32 mouse cellular contexts compared by ENCODE assay signal in the genomic region with DNA sequence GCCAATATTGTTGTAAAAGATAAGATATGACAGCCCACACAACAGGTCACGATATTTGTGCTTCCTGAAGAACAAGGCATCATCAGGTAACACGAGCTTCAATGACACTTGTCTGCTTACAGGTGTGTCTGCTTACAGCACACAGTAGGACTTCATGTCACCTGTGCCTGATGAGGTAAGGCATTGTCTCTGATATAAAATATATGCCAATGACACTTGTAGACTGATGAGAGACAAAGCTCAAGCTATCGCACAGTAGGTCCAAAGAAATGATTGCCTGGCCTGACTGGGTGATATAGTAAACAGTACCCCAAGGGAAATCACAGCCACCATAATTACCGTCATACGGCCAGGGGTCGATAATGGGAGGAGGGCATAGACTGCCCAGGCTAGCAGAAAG.
"Had no signal": no experiment of that assay in that cellular context is flagged by ENCODE, and none has a peak within 500 bp of the region (broad histone marks: within the 10 kb centered on the region; RNA-seq: fewer than 3 reads in every experiment).

No protein-coding gene starts in this region.

- ATAC-seq: liver, embryonic 12.5 days; liver, postnatal 0 days; lung, postnatal 0 days; midbrain, embryonic 13.5 days; midbrain, embryonic 15.5 days; midbrain, embryonic 16.5 days had no signal

- H3K4me2 ChIP-seq: limb, embryonic 12.5 days; limb, embryonic 13.5 days; limb, embryonic 15.5 days; liver, embryonic 11.5 days; liver, embryonic 12.5 days; liver, embryonic 13.5 days; liver, embryonic 15.5 days; lung, embryonic 14.5 days; lung, embryonic 15.5 days; midbrain, embryonic 11.5 days; midbrain, embryonic 12.5 days; midbrain, embryonic 13.5 days; midbrain, embryonic 15.5 days; neural tube, embryonic 12.5 days had no signal

- H3K4me1 ChIP-seq: liver, embryonic 12.5 days had no signal

- H3K9me3 ChIP-seq: limb, embryonic 10.5 days; limb, embryonic 12.5 days; limb, embryonic 13.5 days; limb, embryonic 15.5 days; liver, embryonic 12.5 days; liver, embryonic 13.5 days; liver, embryonic 15.5 days; lung, embryonic 15.5 days; megakaryocyte, embryonic 14.5 days; midbrain, embryonic 10.5 days; midbrain, embryonic 12.5 days; midbrain, embryonic 13.5 days; midbrain, embryonic 15.5 days; neural tube, embryonic 12.5 days had no signal

- H3K27me3 ChIP-seq: limb, embryonic 12.5 days; limb, embryonic 13.5 days; limb, embryonic 15.5 days; liver, embryonic 12.5 days; liver, embryonic 13.5 days; liver, embryonic 15.5 days; lung, embryonic 15.5 days; midbrain, embryonic 12.5 days; midbrain, embryonic 13.5 days; midbrain, embryonic 15.5 days; neural tube, embryonic 12.5 days had no signal

- H3K27ac ChIP-seq: limb, embryonic 10.5 days; limb, embryonic 12.5 days; limb, embryonic 13.5 days; limb, embryonic 15.5 days; liver, embryonic 12.5 days; liver, embryonic 13.5 days; liver, embryonic 14.5 days; liver, embryonic 15.5 days; lung, embryonic 15.5 days; macrophage; midbrain, embryonic 10.5 days; midbrain, embryonic 12.5 days; midbrain, embryonic 13.5 days; midbrain, embryonic 15.5 days; neural tube, embryonic 12.5 days had no signal

- DNase-seq: left cerebral cortex, postnatal 4 days; liver; liver, embryonic 13.5 days; liver, postnatal 0 days; lung, adult 18-20 months; lung, adult 2 months; lung, embryonic 14.5 days; lung, postnatal 10 days; lung, postnatal 14 days; lung, postnatal 36 days; lung, postnatal 4 days; midbrain, embryonic 14.5 days had no signal

- H3K4me3 ChIP-seq: limb, embryonic 10.5 days; limb, embryonic 12.5 days; limb, embryonic 13.5 days; limb, embryonic 15.5 days; liver, embryonic 12.5 days; liver, embryonic 13.5 days; liver, embryonic 15.5 days; lung, embryonic 15.5 days; megakaryocyte, embryonic 14.5 days; midbrain, embryonic 10.5 days; midbrain, embryonic 12.5 days; midbrain, embryonic 13.5 days; midbrain, embryonic 15.5 days; myocyte; neural tube, embryonic 12.5 days had no signal

- H3K36me3 ChIP-seq: limb, embryonic 15.5 days; liver, embryonic 12.5 days; liver, embryonic 13.5 days; liver, embryonic 15.5 days; lung, embryonic 15.5 days; midbrain, embryonic 13.5 days; midbrain, embryonic 15.5 days; neural tube, embryonic 12.5 days had no signal

- H3K9ac ChIP-seq: limb, embryonic 12.5 days; limb, embryonic 13.5 days; limb, embryonic 15.5 days; liver, embryonic 12.5 days; liver, embryonic 13.5 days; liver, embryonic 14.5 days; liver, embryonic 15.5 days; liver, postnatal 0 days; lung, embryonic 14.5 days; lung, embryonic 15.5 days; midbrain, embryonic 12.5 days; midbrain, embryonic 13.5 days; midbrain, embryonic 15.5 days; neural tube, embryonic 12.5 days had no signal
